Mouse (Mus musculus): ENCODE results near the gene Bzw2. TPM values are rescaled to one million over a fixed set of nuclear protein-coding genes. Genes with fewer than 3 reads are reported as not detected.

Gene Bzw2
- total RNA-seq, 2 experiments from 2014 or later: 107 to 130 TPM

DNA sequence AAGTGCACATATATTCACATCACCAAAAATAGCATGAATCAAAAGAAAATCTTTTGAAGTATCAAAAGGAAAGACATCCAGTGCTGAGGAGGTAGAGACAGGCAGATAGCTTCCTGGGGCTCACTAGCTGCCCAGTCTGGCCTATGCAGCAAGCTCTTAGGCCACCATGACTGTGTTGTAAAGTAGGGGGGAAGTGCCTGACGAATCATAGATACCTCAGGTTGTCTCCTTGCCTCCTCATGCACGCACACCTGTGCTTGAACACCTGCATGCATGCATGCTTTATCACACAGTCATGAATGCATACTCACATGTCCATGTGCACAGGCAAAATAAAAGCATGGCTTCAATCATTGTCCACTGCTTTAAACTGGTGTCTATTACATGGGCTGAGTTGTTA is 113.2 kb downstream of the Bzw2 start:
- intact Hi-C loops (cut with DNase I): no loop called here
- Histone ChIP-seq H3K27ac (no peak overlapping the region), H3K4me3 (no peak overlapping the region)
- TF ChIP-seq CTCF (IDR thresholded peaks at IDR 0.05): no peak
- no peak for DNase-seq

DNA sequence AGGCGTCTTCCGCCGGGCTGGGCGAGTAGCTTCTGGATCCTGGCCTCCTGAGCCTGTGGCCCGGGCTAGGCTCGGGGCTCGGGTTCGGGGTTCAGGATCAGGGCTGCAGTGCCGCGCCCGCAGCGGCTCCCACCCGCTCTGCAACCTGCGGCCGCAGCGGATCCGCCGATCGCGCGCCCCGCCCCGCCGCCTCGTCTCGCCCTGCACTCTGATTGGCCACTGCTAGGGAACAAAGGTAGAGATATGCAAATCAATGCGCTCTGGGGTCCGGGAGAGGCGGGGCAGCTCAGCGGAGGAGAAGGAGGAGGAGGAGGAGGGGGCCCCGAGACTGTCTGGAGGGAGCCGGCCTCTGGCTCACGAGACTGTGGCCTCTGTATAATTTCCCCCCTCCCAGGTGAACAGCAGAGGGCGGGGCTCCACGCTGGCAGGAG is 115.5 kb downstream of the Bzw2 start, which contains the start of gene Tspan13:
Gene Tspan13, minus strand, starts transcription at position 153 of the 431 bp plus-strand sequence.
- TF ChIP-seq CTCF (IDR thresholded peaks at IDR 0.05): no peak; the same call in 1 of the 2 replicates
- Histone ChIP-seq H3K27ac (peak within 1 kb of the TSS; percentile 92), H3K4me3 (peak within 1 kb of the TSS; percentile 94)
- peak; percentile 81 for DNase-seq
- intact Hi-C loops (cut with DNase I): no loop called here

Other genes with a start within 250 kb of the Bzw2 start
- not detected for gene Agr3, start 232.5 kb downstream of the Bzw2 start, total RNA-seq (2021)
- gene Agr2, start 165.2 kb downstream of the Bzw2 start, total RNA-seq (2021): not detected
- 10 to 100 TPM; 19.4 to 23.0 TPM for gene Tspan13, start 115.6 kb downstream of the Bzw2 start, total RNA-seq (2021)
- gene Ankmy2, start 966 bp downstream of the Bzw2 start, total RNA-seq (2021): 1 to 10 TPM; 5.1 to 6.5 TPM
- gene Lrrc72, start 95.3 kb upstream of the Bzw2 start, total RNA-seq (2021): not detected
- gene Sostdc1, start 156.1 kb upstream of the Bzw2 start, total RNA-seq (2021): under 1 TPM; 0.13 to 0.20 TPM
- 1 to 10 TPM; 3.4 to 4.5 TPM for gene Ispd, start 223.4 kb upstream of the Bzw2 start, total RNA-seq (2021)
- under 1 TPM; 0.61 to 0.75 TPM for gene D630036H23Rik, start 224.1 kb upstream of the Bzw2 start, total RNA-seq (2021)

All from gastrocnemius, adult 2 months (tissue).